Mouse (Mus musculus): Measurements from ENCODE around the gene Mrpl48. TPM values are rescaled to one million over a fixed set of nuclear protein-coding genes. Genes with fewer than 3 reads are reported as not detected.
A peak's percentile ranks its signal among the peaks of the same experiment; 100 is the strongest.

The Mrpl48 gene
- polyA plus RNA-seq, 1 experiment from 2014 or later, result 62.3 TPM

DNA sequence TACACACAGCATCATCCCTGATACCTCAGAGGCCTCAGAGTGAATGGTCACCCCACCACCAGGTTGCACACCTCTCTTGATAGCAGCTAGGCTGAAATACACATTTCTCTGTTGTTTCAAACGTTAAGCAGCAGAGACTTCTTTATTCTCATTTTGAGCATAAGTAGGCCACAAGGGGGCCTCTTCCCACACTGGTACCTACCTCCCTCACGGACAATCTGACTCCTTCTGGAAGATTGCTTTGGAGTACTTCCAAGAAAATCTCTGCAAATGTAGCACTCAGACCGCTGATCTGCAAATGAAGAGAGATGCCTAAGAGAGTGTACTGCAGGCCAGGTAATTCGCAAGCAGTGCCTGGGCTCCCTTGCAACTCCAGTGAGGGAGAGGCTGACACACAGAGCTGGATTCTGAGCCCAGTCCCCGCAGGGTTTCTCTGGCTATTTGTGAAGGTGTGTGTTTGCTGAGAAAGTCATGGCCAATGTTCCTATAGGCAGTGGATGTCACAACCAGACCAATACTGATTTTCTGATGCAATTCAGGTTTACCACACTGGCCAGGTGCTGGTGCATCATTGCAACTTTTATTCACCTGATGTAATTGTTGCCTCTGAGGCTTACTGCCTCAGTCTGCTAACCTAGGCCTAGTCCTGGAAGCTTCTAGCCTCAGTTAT is 57.6 kb downstream of the Mrpl48 start:
- no peak for ATAC-seq (ENCODE audit: low FRiP score)
- Histone ChIP-seq H3K9me3 (replicated peaks) (no peaks in the 10 kb centered on the region), H3K4me3 (no peak overlapping the region), H3K27me3 (no peaks in the 10 kb centered on the region), H3K9ac (no peak overlapping the region), H3K4me2 (replicated peaks) (no peak overlapping the region), H3K27ac (no peak overlapping the region), H3K36me3 (peaks cover 14% of the 10 kb centered on the region; the same call in 1 of the 2 replicates), H3K4me1 (peaks cover 6% of the 10 kb centered on the region; the same call in 1 of the 2 replicates)
- WGBS, result 66% methylated on average over 5 of the region's 5 CpGs

- no peak for ATAC-seq (ENCODE audit: low FRiP score)
- Histone ChIP-seq H3K9me3 (replicated peaks) (no peaks in the 10 kb centered on the region), H3K27ac (no peak overlapping the region), H3K9ac (no peak overlapping the region), H3K36me3 (peaks cover 14% of the 10 kb centered on the region; the same call in 1 of the 2 replicates), H3K4me3 (no peak overlapping the region), H3K27me3 (no peaks in the 10 kb centered on the region), H3K4me2 (replicated peaks) (no peak overlapping the region), H3K4me1 (no peaks in the 10 kb centered on the region)
- 91% methylated on average over 3 of the region's 3 CpGs for WGBS
Observed at GRCm38 (mm10) chr7:100549796-100550195, 58.3 kb downstream of the Mrpl48 start.

GRCm38 (mm10) chr7:100547631-100548030 is 60.5 kb downstream of the Mrpl48 start:
- no peaks in the 10 kb centered on the region for H3K9me3 ChIP-seq (replicated peaks)
- H3K36me3 ChIP-seq, result peaks cover 14% of the 10 kb centered on the region; the same call in 1 of the 2 replicates
- H3K9ac ChIP-seq, result no peak overlapping the region
- no peak overlapping the region for H3K4me2 ChIP-seq (replicated peaks)
- 83% methylated on average over 4 of the region's 4 CpGs for WGBS
- no peak overlapping the region for H3K4me3 ChIP-seq
- no peaks in the 10 kb centered on the region for H3K27me3 ChIP-seq
- no peak overlapping the region for H3K27ac ChIP-seq
- H3K4me1 ChIP-seq, result no peaks in the 10 kb centered on the region
- no peak for ATAC-seq (ENCODE audit: low FRiP score)

DNA sequence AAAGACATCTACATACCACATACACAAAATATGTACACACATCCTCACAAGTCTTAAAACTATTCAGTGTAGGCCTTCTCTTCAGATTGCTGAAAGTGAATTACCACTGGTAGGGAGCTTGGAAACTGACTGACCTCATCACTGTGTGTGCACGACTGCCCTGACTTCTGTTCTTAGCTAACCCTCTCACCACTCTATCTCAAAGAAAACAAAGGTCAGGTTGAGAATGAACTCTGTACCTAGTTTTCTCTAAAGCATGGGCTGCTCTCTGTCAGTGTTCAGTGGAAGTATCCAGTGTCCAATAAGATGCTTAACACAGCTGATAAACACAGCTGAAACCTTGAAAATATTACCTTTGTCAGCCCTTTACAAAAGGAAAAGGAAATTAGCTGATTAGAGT is 63.7 kb downstream of the Mrpl48 start:
- Histone ChIP-seq H3K36me3 (peaks cover 22% of the 10 kb centered on the region), H3K9me3 (replicated peaks) (no peaks in the 10 kb centered on the region), H3K27ac (no peak overlapping the region), H3K9ac (no peak overlapping the region), H3K4me2 (replicated peaks) (no peak overlapping the region), H3K4me1 (no peaks in the 10 kb centered on the region), H3K4me3 (no peak overlapping the region), H3K27me3 (no peaks in the 10 kb centered on the region)
- 63% methylated on average over 1 of the region's 1 CpGs for WGBS
- ATAC-seq (ENCODE audit: low FRiP score), result no peak

DNA sequence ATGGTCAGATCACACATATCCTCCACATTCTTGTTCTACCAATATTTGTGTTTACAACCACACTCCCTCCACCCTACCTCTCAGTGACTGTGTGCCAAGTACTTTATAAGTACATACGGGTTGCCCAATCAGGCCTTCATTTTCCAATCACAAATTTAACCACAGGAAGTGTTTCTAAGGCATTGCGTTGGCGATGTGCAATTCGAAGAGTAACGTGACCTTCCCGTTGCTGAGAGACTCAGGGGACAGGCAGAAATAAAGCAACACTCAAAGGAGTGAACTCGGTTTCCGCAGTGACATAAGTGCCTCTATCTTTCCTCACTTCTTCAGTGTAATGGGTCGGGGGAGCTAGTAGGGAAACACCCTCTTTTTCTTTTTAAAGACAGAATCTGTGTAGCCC is 68.6 kb downstream of the Mrpl48 start:
- ATAC-seq (ENCODE audit: low FRiP score), result no peak
- H3K4me2 ChIP-seq (replicated peaks), result no peak overlapping the region
- H3K27me3 ChIP-seq, result no peaks in the 10 kb centered on the region
- WGBS, result 96% methylated on average over 9 of the region's 9 CpGs
- no peak overlapping the region for H3K27ac ChIP-seq
- peaks cover 19% of the 10 kb centered on the region for H3K36me3 ChIP-seq
- no peak overlapping the region for H3K9ac ChIP-seq
- H3K4me3 ChIP-seq, result no peak overlapping the region
- H3K4me1 ChIP-seq, result peaks cover 11% of the 10 kb centered on the region
- no peaks in the 10 kb centered on the region for H3K9me3 ChIP-seq (replicated peaks)

DNA sequence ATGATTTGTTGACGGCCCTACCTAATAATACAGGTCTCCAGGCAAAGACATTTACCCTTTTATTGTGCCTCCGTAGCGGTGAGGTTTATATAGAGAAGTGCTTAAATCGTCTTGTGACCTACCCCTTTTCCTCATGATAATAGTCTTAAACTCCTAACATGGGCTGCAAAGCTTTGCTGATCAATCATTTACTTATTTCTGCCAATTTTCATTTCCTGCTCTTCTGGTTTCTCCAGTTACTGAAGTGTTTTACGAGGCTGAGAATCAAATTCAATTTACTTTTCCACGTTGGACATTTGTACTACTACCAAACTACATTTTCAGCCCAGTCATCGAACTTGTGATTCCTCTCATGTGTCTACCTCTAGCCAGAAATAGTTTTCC is 70.6 kb downstream of the Mrpl48 start:
- H3K4me3 ChIP-seq, result peak overlapping the region; percentile 76
- no peaks in the 10 kb centered on the region for H3K9me3 ChIP-seq (replicated peaks)
- no peak for ATAC-seq (ENCODE audit: low FRiP score)
- H3K4me2 ChIP-seq (replicated peaks), result peak overlapping the region; percentile 70
- 34% methylated on average over 7 of the region's 7 CpGs for WGBS
- no peaks in the 10 kb centered on the region for H3K27me3 ChIP-seq
- peaks cover 11% of the 10 kb centered on the region for H3K4me1 ChIP-seq
- peak overlapping the region; percentile 90 for H3K27ac ChIP-seq
- peak overlapping the region; percentile 78 for H3K9ac ChIP-seq
- peaks cover 19% of the 10 kb centered on the region for H3K36me3 ChIP-seq

- H3K4me2 ChIP-seq (replicated peaks), result peak within 1 kb of the TSS; percentile 70
- peak within 1 kb of the TSS; percentile 76 for H3K4me3 ChIP-seq
- peaks cover 19% of the 10 kb centered on the region for H3K36me3 ChIP-seq
- peaks cover 11% of the 10 kb centered on the region for H3K4me1 ChIP-seq
- H3K9ac ChIP-seq, result peak within 1 kb of the TSS; percentile 78
- WGBS, result under 1% methylated on average over 33 of the region's 33 CpGs
- no peaks in the 10 kb centered on the region for H3K27me3 ChIP-seq
- peak within 1 kb of the TSS; percentile 90 for H3K27ac ChIP-seq
- H3K9me3 ChIP-seq (replicated peaks), result no peaks in the 10 kb centered on the region
- ATAC-seq (ENCODE audit: low FRiP score), result peak; percentile 99
Observed at GRCm38 (mm10) chr7:100536804-100537518, 71.1 kb downstream of the Mrpl48 start, which contains the start of gene Coa4. Gene Coa4, plus strand, starts transcription at chr7:100537071.

- WGBS, result 76% methylated on average over 2 of the region's 2 CpGs
- H3K36me3 ChIP-seq, result peaks cover 19% of the 10 kb centered on the region
- no peak overlapping the region for H3K4me3 ChIP-seq
- no peak overlapping the region for H3K27ac ChIP-seq
- peaks cover 11% of the 10 kb centered on the region for H3K4me1 ChIP-seq
- ATAC-seq (ENCODE audit: low FRiP score), result no peak
- no peaks in the 10 kb centered on the region for H3K27me3 ChIP-seq
- H3K9ac ChIP-seq, result no peak overlapping the region
- no peaks in the 10 kb centered on the region for H3K9me3 ChIP-seq (replicated peaks)
- no peak overlapping the region for H3K4me2 ChIP-seq (replicated peaks)
Observed at GRCm38 (mm10) chr7:100535831-100536230, 72.3 kb downstream of the Mrpl48 start.

- no peaks in the 10 kb centered on the region for H3K27me3 ChIP-seq
- no peak overlapping the region for H3K9ac ChIP-seq
- H3K27ac ChIP-seq, result no peak overlapping the region
- no peak overlapping the region for H3K4me3 ChIP-seq
- no peak overlapping the region for H3K4me2 ChIP-seq (replicated peaks)
- 83% methylated on average over 3 of the region's 3 CpGs for WGBS
- peaks cover 5% of the 10 kb centered on the region for H3K36me3 ChIP-seq
- peaks cover 11% of the 10 kb centered on the region for H3K4me1 ChIP-seq
- no peak for ATAC-seq (ENCODE audit: low FRiP score)
- no peaks in the 10 kb centered on the region for H3K9me3 ChIP-seq (replicated peaks)
Observed at GRCm38 (mm10) chr7:100534216-100534615, 73.9 kb downstream of the Mrpl48 start.

DNA sequence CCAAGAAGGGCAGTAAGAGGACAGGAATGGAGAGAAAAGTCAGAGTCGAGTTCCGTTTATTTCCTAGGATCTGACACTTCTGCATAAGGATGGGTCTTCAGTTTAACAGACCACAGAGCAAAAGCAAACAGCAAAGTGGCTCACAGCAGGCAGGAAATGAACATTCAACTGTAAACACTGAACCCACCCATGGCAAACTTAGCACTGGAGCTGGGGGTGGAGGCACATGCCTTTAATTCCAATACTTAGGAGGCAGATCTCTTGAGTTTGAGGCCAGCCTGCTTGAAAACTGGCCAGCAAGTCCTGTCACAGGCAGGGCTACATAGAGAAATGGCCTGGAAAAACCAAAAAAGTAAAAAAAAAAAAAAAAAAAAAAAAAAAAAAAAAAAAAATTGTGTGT is 74.6 kb downstream of the Mrpl48 start:
- H3K4me2 ChIP-seq (replicated peaks), result no peak overlapping the region
- 67% methylated on average over 2 of the region's 2 CpGs for WGBS
- H3K9me3 ChIP-seq (replicated peaks), result no peaks in the 10 kb centered on the region
- H3K27me3 ChIP-seq, result no peaks in the 10 kb centered on the region
- H3K9ac ChIP-seq, result no peak overlapping the region
- H3K4me1 ChIP-seq, result peaks cover 11% of the 10 kb centered on the region
- no peak overlapping the region for H3K4me3 ChIP-seq
- no peak overlapping the region for H3K27ac ChIP-seq
- ATAC-seq (ENCODE audit: low FRiP score), result no peak
- no peaks in the 10 kb centered on the region for H3K36me3 ChIP-seq

GRCm38 (mm10) chr7:100530766-100531165 is 77.3 kb downstream of the Mrpl48 start:
- Histone ChIP-seq H3K4me3 (no peak overlapping the region), H3K27ac (no peak overlapping the region), H3K27me3 (no peaks in the 10 kb centered on the region), H3K9ac (no peak overlapping the region), H3K4me1 (no peaks in the 10 kb centered on the region), H3K4me2 (replicated peaks) (no peak overlapping the region), H3K36me3 (no peaks in the 10 kb centered on the region), H3K9me3 (replicated peaks) (no peaks in the 10 kb centered on the region)
- ATAC-seq (ENCODE audit: low FRiP score), result no peak
- 92% methylated on average over 5 of the region's 5 CpGs for WGBS

DNA sequence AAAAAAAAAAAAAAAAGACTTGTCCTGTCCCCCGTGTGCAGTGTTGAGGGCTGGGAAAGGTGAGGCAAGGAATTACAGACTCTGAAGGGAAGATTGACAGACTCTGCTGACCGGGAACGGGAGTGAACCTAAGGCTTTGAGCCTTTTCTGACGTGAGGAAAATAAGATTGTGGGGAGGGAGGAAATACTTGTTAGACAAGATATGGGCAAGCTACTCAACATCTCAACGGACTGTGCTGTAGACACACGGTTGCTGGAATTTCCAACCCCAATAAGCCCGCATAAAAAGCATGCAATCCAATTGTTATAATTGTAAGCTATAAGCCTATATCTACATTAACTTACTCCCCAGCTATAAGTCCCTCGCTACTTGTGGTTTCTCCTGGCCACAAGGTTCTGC is 83.4 kb downstream of the Mrpl48 start:
- 74% methylated on average over 8 of the region's 8 CpGs for WGBS
- no peak for ATAC-seq (ENCODE audit: low FRiP score)
- H3K4me3 ChIP-seq, result no peak overlapping the region
- no peaks in the 10 kb centered on the region for H3K9me3 ChIP-seq (replicated peaks)
- no peaks in the 10 kb centered on the region for H3K27me3 ChIP-seq
- no peaks in the 10 kb centered on the region for H3K36me3 ChIP-seq
- H3K9ac ChIP-seq, result no peak overlapping the region
- no peak overlapping the region for H3K27ac ChIP-seq
- H3K4me1 ChIP-seq, result no peaks in the 10 kb centered on the region
- H3K4me2 ChIP-seq (replicated peaks), result no peak overlapping the region

- Histone ChIP-seq H3K27me3 (no peaks in the 10 kb centered on the region), H3K9me3 (replicated peaks) (no peaks in the 10 kb centered on the region), H3K4me1 (0 out of 2 replicates have a peak, but pooled peaks cover 2% of the 10 kb centered on the region), H3K4me2 (replicated peaks) (no peak overlapping the region), H3K9ac (no peak overlapping the region), H3K36me3 (no peaks in the 10 kb centered on the region), H3K4me3 (no peak overlapping the region), H3K27ac (no peak overlapping the region)
- 82% methylated on average over 3 of the region's 3 CpGs for whole genome bisulfite sequencing
- ATAC-seq (ENCODE audit: low FRiP score), result no peak
Observed at GRCm38 (mm10) chr7:100522222-100522621, 85.9 kb downstream of the Mrpl48 start.
